Mouse (Mus musculus): ENCODE data around the gene Etl4. TPM values are rescaled to one million over a fixed set of nuclear protein-coding genes. Genes with fewer than 3 reads are reported as not detected.
A peak's percentile ranks its signal among the peaks of the same experiment; 100 is the strongest.

The Etl4 gene
- polyA plus RNA-seq, 1 experiment from 2014 or later = 12.4 TPM

DNA sequence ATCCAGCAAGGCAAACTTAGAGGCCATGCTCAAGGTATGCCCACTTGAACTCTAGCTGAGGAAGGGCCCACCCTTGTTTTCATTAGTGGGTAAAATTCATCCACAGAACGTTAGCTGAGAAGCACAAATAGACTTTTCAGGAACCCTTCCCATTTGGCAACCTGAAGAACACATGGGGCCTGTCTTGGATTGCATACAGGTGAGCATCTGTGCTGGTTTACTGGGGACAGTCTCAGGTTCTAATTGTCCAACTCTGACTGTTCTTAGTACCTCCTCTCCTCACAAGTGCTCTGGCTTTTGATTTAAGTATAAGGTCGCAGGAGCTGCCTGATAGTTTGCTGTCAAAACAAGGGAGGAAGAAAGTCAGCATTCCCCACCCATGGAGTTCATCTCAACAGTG is 600.5 kb downstream of the Etl4 start:
- Histone ChIP-seq H3K9ac (ENCODE audit: low read length) (no peak overlapping the region), H3K4me1 (replicated peaks; ENCODE audit: control insufficient read depth, insufficient read depth) (no peaks in the 10 kb centered on the region), H3K4me3 (ENCODE audit: low read depth, low read length) (no peak overlapping the region), H3K9me3 (ENCODE audit: control insufficient read depth, low read length) (no peaks in the 10 kb centered on the region), H3K27ac (replicated peaks) (no peak overlapping the region), H3K36me3 (ENCODE audit: control insufficient read depth, insufficient read depth, low read length) (no peaks in the 10 kb centered on the region), H3K4me2 (replicated peaks; ENCODE audit: low read depth) (no peak overlapping the region), H3K27me3 (ENCODE audit: control insufficient read depth, insufficient read depth, low read length) (no peaks in the 10 kb centered on the region)
- ATAC-seq (ENCODE audit: low FRiP score, low TSS enrichment) = no peak
- 65% methylated on average over 2 of the region's 2 CpGs for WGBS
- TF ChIP-seq EP300 (optimal IDR thresholded peaks at IDR 0.05) (no peak), CTCF (IDR thresholded peaks at IDR 0.05; ENCODE audit: low read depth) (no peak)
- no peak for DNase-seq (ENCODE audit: low spot score)

GRCm38 (mm10) chr2:20516270-20516865 is 606.8 kb downstream of the Etl4 start:
- H3K9me3 ChIP-seq (ENCODE audit: control insufficient read depth, low read length) = no peaks in the 10 kb centered on the region
- no peak overlapping the region for H3K4me2 ChIP-seq (replicated peaks; ENCODE audit: low read depth)
- WGBS = 89% methylated on average over 8 of the region's 8 CpGs
- DNase-seq (ENCODE audit: low spot score) (no peak), ATAC-seq (ENCODE audit: low FRiP score, low TSS enrichment) (no peak)
- no peak overlapping the region for H3K4me3 ChIP-seq (ENCODE audit: low read depth, low read length)
- no peak overlapping the region for H3K27ac ChIP-seq (replicated peaks)
- H3K9ac ChIP-seq (ENCODE audit: low read length) = no peak overlapping the region
- TF ChIP-seq CTCF (IDR thresholded peaks at IDR 0.05; ENCODE audit: low read depth) (no peak), EP300 (optimal IDR thresholded peaks at IDR 0.05) (no peak)
- no peaks in the 10 kb centered on the region for H3K36me3 ChIP-seq (ENCODE audit: control insufficient read depth, insufficient read depth, low read length)
- no peaks in the 10 kb centered on the region for H3K27me3 ChIP-seq (ENCODE audit: control insufficient read depth, insufficient read depth, low read length)
- no peaks in the 10 kb centered on the region for H3K4me1 ChIP-seq (replicated peaks; ENCODE audit: control insufficient read depth, insufficient read depth)

DNA sequence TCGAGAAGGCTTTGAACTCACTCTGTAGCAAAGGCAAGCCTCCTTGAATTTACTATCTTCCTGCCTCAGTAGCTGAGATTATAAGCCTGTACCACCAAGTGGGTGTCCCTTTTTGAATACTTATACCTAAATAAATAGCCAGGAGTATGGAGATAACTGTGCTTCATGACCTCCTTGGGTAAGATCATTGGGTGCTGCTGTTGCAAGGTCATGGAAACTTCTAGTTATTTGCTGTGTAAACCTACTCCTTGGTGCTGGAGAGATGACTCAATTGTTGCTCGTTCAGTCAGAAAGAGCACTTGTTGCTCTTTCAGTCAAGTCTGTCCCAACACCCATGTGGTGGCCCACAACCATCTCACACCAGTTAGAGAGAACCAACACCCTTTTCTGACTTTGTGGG is 608.3 kb downstream of the Etl4 start:
- no peak for ATAC-seq (ENCODE audit: low FRiP score, low TSS enrichment)

DNA sequence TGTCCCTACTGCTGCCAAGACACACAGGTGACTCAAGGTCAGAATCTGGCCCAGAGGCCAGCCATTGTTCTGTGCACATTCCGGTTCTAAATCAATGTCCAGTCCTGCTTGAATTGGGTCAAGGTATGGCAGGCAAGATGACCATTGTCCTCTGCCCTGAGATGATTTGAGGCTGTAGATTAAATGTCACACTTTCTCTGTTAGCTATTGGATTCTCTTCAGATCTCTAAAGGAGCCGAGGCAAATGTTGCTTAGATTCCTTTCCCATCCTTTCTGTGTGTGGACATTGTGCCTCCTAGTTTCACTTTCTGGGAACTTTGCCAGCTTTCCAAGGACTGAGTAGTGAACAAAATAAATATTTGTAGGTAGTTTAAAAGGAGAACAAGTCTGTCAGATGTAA is 608.9 kb downstream of the Etl4 start:
- no peak overlapping the region for H3K4me3 ChIP-seq (ENCODE audit: low read depth, low read length)
- DNase-seq (ENCODE audit: low spot score) (peak; percentile 24), ATAC-seq (ENCODE audit: low FRiP score, low TSS enrichment) (peak; percentile 30; the same call in 1 of the 2 replicates)
- WGBS = 24% methylated on average over 2 of the region's 2 CpGs
- no peaks in the 10 kb centered on the region for H3K4me1 ChIP-seq (replicated peaks; ENCODE audit: control insufficient read depth, insufficient read depth)
- TF ChIP-seq EP300 (optimal IDR thresholded peaks at IDR 0.05) (no peak), CTCF (IDR thresholded peaks at IDR 0.05; ENCODE audit: low read depth) (no peak)
- H3K27me3 ChIP-seq (ENCODE audit: control insufficient read depth, insufficient read depth, low read length) = no peaks in the 10 kb centered on the region
- no peak overlapping the region; the same call in 1 of the 2 replicates for H3K27ac ChIP-seq (replicated peaks)
- H3K36me3 ChIP-seq (ENCODE audit: control insufficient read depth, insufficient read depth, low read length) = no peaks in the 10 kb centered on the region
- H3K4me2 ChIP-seq (replicated peaks; ENCODE audit: low read depth) = no peak overlapping the region
- H3K9me3 ChIP-seq (ENCODE audit: control insufficient read depth, low read length) = no peaks in the 10 kb centered on the region
- no peak overlapping the region for H3K9ac ChIP-seq (ENCODE audit: low read length)

More for the DNA sequence above, 608.3 kb downstream of the Etl4 start:
- Histone ChIP-seq H3K4me3 (ENCODE audit: low read depth, low read length) (no peak overlapping the region), H3K4me1 (replicated peaks; ENCODE audit: control insufficient read depth, insufficient read depth) (no peaks in the 10 kb centered on the region), H3K36me3 (ENCODE audit: control insufficient read depth, insufficient read depth, low read length) (no peaks in the 10 kb centered on the region), H3K27me3 (ENCODE audit: control insufficient read depth, insufficient read depth, low read length) (no peaks in the 10 kb centered on the region), H3K9ac (ENCODE audit: low read length) (no peak overlapping the region), H3K9me3 (ENCODE audit: control insufficient read depth, low read length) (no peaks in the 10 kb centered on the region), H3K4me2 (replicated peaks; ENCODE audit: low read depth) (no peak overlapping the region), H3K27ac (replicated peaks) (no peak overlapping the region)
- TF ChIP-seq CTCF (IDR thresholded peaks at IDR 0.05; ENCODE audit: low read depth) = no peak
- no peak for TF ChIP-seq EP300 (optimal IDR thresholded peaks at IDR 0.05)
- WGBS = 68% methylated on average over 2 of the region's 2 CpGs
- no peak for DNase-seq (ENCODE audit: low spot score)

DNA sequence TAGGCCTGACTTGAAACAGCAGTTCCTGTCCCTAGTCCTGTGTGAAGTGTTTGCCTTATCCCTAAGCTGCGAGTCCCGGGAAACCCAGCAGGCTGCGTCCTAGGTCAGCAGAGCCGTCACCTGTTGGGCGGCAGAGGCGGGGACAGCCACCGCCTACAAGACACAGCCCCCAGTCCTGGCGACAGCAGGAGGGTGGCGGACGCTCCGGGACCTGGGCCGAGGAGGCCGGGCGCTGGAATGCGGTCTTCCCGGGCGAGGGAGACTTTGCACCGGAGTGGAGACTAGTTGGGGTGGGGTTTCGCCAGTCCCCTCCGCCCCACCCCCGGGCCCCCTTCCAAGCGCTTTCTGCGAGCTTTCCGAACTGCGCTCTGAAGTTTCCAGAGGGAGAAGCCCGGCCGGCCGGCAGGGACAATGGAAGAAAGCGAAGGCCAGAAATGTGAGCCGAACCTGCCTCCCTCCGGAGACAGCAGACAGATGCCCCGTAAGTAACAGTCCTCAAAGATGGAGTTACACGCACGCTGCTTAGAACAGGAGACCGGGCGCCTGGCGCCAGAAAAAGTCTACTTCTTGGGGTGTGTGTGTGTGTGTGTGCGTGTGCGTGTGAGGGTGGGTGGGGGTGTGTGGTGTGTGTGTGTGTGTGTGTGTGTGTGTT is 610.0 kb downstream of the Etl4 start:
- peak; percentile 87 for DNase-seq (ENCODE audit: low spot score)

DNA sequence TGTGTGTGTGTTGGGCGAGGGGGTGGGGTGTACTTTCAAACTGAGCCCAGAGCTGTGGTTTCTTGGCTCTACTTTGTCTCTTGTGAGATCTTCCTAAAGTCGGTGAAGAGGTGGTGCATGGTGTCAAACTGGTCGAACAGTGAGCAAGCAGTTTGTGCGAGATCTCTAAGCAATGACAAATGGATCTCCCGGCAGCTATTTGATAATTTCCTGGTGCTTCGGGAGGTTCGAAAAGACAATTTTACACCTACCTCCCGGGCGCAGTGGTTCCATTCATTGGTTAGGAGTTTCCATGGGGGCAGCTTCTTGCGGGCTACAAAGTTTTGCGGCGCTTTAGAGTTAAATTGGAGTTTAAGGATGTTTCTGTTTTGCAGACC is 610.5 kb downstream of the Etl4 start:
- DNase-seq (ENCODE audit: low spot score) (no peak), ATAC-seq (ENCODE audit: low FRiP score, low TSS enrichment) (no peak; the same call in 1 of the 2 replicates)
- peak overlapping the region; percentile 59 for H3K4me3 ChIP-seq (ENCODE audit: low read depth, low read length)
- TF ChIP-seq CTCF (IDR thresholded peaks at IDR 0.05; ENCODE audit: low read depth) (no peak), EP300 (optimal IDR thresholded peaks at IDR 0.05) (no peak)
- H3K36me3 ChIP-seq (ENCODE audit: control insufficient read depth, insufficient read depth, low read length) = no peaks in the 10 kb centered on the region
- H3K4me1 ChIP-seq (replicated peaks; ENCODE audit: control insufficient read depth, insufficient read depth) = no peaks in the 10 kb centered on the region
- WGBS = under 1% methylated on average over 12 of the region's 12 CpGs
- H3K9ac ChIP-seq (ENCODE audit: low read length) = peak overlapping the region; percentile 72
- H3K27me3 ChIP-seq (ENCODE audit: control insufficient read depth, insufficient read depth, low read length) = no peaks in the 10 kb centered on the region
- H3K4me2 ChIP-seq (replicated peaks; ENCODE audit: low read depth) = peak overlapping the region; percentile 77
- no peaks in the 10 kb centered on the region for H3K9me3 ChIP-seq (ENCODE audit: control insufficient read depth, low read length)
- peak overlapping the region; percentile 95 for H3K27ac ChIP-seq (replicated peaks)

More for the DNA sequence above, 610.0 kb downstream of the Etl4 start:
- peak overlapping the region; percentile 59 for H3K4me3 ChIP-seq (ENCODE audit: low read depth, low read length)
- under 1% methylated on average over 38 of the region's 39 CpGs for WGBS
- no peaks in the 10 kb centered on the region for H3K36me3 ChIP-seq (ENCODE audit: control insufficient read depth, insufficient read depth, low read length)
- peak overlapping the region; percentile 77 for H3K4me2 ChIP-seq (replicated peaks; ENCODE audit: low read depth)
- no peaks in the 10 kb centered on the region for H3K9me3 ChIP-seq (ENCODE audit: control insufficient read depth, low read length)
- H3K4me1 ChIP-seq (replicated peaks; ENCODE audit: control insufficient read depth, insufficient read depth) = no peaks in the 10 kb centered on the region
- H3K27me3 ChIP-seq (ENCODE audit: control insufficient read depth, insufficient read depth, low read length) = no peaks in the 10 kb centered on the region
- TF ChIP-seq CTCF (IDR thresholded peaks at IDR 0.05; ENCODE audit: low read depth) (peak; percentile 64), EP300 (optimal IDR thresholded peaks at IDR 0.05) (no peak)
- ATAC-seq (ENCODE audit: low FRiP score, low TSS enrichment) = peak; percentile 93
- peak overlapping the region; percentile 72 for H3K9ac ChIP-seq (ENCODE audit: low read length)
- peak overlapping the region; percentile 95 for H3K27ac ChIP-seq (replicated peaks)
